In the genomic region with DNA sequence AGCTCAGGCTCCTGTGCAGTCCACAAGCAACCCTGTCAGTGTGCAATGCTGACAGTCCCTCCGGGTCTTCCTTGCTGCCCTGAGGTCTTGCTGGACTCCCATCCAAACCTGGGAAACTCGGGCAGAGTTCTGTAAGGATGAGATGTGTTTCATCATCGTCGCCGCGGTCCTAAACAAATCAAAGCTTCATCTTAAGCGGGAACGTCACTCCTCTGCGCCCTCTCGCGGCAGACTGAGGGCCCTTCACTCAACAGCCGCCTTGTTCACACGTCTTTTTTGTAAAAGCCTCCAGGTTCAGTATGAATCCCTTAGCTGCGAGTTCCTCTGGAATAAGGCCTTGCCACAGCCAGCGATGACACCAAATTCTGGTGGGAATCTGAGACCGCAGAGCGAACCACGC, we compare ENCODE assay signal across 8 mouse cellular contexts. TPM values are rescaled to one million over a fixed set of nuclear protein-coding genes. Genes with fewer than 3 reads are reported as not detected.
DNase-seq lines count a peak whose midpoint lies in the region; ATAC-seq and TF ChIP-seq lines count a peak whose summit lies in the region.

No protein-coding gene starts in this region.

- TF ChIP-seq POLR2A in limb, embryonic 14.5 days (IDR thresholded peaks at IDR 0.05; ENCODE audit: borderline replicate concordance, extremely low read depth, insufficient read depth, insufficient read length): no peak
- no peak for TF ChIP-seq POLR2A in myocyte (IDR thresholded peaks at IDR 0.05; ENCODE audit: insufficient read length, low read depth)

- H3K79me2 ChIP-seq in myocyte (ENCODE audit: control insufficient read depth, insufficient read depth): no peaks in the 10 kb centered on the region

- H3K4me2 ChIP-seq in embryonic facial prominence, embryonic 13.5 days: peak overlapping the region; percentile 68
- H3K4me2 ChIP-seq in kidney, embryonic 14.5 days (replicated peaks; ENCODE audit: low read depth, low read length): peak overlapping the region; percentile 50
- peak overlapping the region; percentile 59 for H3K4me2 ChIP-seq in limb, embryonic 14.5 days (replicated peaks; ENCODE audit: low read depth, low read length, severe bottlenecking)
- peak overlapping the region; percentile 68 for H3K4me2 ChIP-seq in myocyte (ENCODE audit: low read depth)

- WGBS in embryonic facial prominence, embryonic 13.5 days: 6% methylated on average over 18 of the region's 18 CpGs
- 6% methylated on average over 18 of the region's 18 CpGs for WGBS in heart, embryonic 10.5 days
- 4% methylated on average over 18 of the region's 18 CpGs for WGBS in kidney, embryonic 14.5 days
- WGBS in limb, embryonic 14.5 days: 3% methylated on average over 18 of the region's 18 CpGs

- no peak overlapping the region for H3ac ChIP-seq in myocyte (ENCODE audit: control insufficient read depth, insufficient read length)

- H3K4me1 ChIP-seq in embryonic facial prominence, embryonic 13.5 days: peaks cover 4% of the 10 kb centered on the region
- H3K4me1 ChIP-seq in heart, embryonic 10.5 days: peaks cover 7% of the 10 kb centered on the region; the same call in 1 of the 2 replicates
- no peaks in the 10 kb centered on the region for H3K4me1 ChIP-seq in kidney, embryonic 14.5 days (ENCODE audit: control insufficient read depth, insufficient read depth, low read length)
- peaks cover 4% of the 10 kb centered on the region; the same call in 1 of the 2 replicates for H3K4me1 ChIP-seq in limb, embryonic 14.5 days (ENCODE audit: control insufficient read depth, insufficient read depth, low read length)

- DNase-seq in 3T3-L1 (ENCODE audit: low read depth, low spot score): peak; percentile 51
- DNase-seq in adrenal gland, postnatal 25 days: peak; percentile 73
- peak; percentile 83 for DNase-seq in heart, embryonic 10.5 days (ENCODE audit: low spot score)
- peak; percentile 86 for DNase-seq in limb, embryonic 14.5 days (ENCODE audit: low spot score)
- DNase-seq in splenic B cell, adult 2 months (ENCODE audit: low read depth, low spot score): peak; percentile 88

- peak overlapping the region; percentile 37 for H3K4me3 ChIP-seq in embryonic facial prominence, embryonic 13.5 days
- H3K4me3 ChIP-seq in heart, embryonic 10.5 days: peak overlapping the region; percentile 49
- H3K4me3 ChIP-seq in kidney, embryonic 14.5 days (ENCODE audit: low read length): peak overlapping the region; percentile 28; the same call in 1 of the 2 replicates
- H3K4me3 ChIP-seq in limb, embryonic 14.5 days (replicated peaks; ENCODE audit: low read length): peak overlapping the region; percentile 25
- no peak overlapping the region for H3K4me3 ChIP-seq in myocyte

- no peaks in the 10 kb centered on the region for H3K9me3 ChIP-seq in embryonic facial prominence, embryonic 13.5 days
- no peaks in the 10 kb centered on the region for H3K9me3 ChIP-seq in heart, embryonic 10.5 days
- no peaks in the 10 kb centered on the region for H3K9me3 ChIP-seq in kidney, embryonic 14.5 days (ENCODE audit: control insufficient read depth, low read length)
- H3K9me3 ChIP-seq in limb, embryonic 14.5 days (ENCODE audit: control insufficient read depth, low read length): no peaks in the 10 kb centered on the region

- no peak overlapping the region for H3K27ac ChIP-seq in embryonic facial prominence, embryonic 13.5 days
- peak overlapping the region; percentile 38; the same call in 1 of the 2 replicates for H3K27ac ChIP-seq in heart, embryonic 10.5 days
- no peak overlapping the region for H3K27ac ChIP-seq in kidney, embryonic 14.5 days (ENCODE audit: low read depth, low read length)
- no peak overlapping the region for H3K27ac ChIP-seq in limb, embryonic 14.5 days (replicated peaks; ENCODE audit: low read depth, low read length)

- peaks cover 8% of the 10 kb centered on the region; the same call in 1 of the 2 replicates for H3K27me3 ChIP-seq in embryonic facial prominence, embryonic 13.5 days
- H3K27me3 ChIP-seq in heart, embryonic 10.5 days (ENCODE audit: insufficient read depth, poor library complexity, severe bottlenecking): peaks cover 50% of the 10 kb centered on the region
- H3K27me3 ChIP-seq in kidney, embryonic 14.5 days (ENCODE audit: control insufficient read depth, insufficient read depth, low read length): 0 out of 2 replicates have a peak, but pooled peaks cover 6% of the 10 kb centered on the region
- H3K27me3 ChIP-seq in limb, embryonic 14.5 days (ENCODE audit: control insufficient read depth, insufficient read depth, low read length): no peaks in the 10 kb centered on the region
- peaks cover 5% of the 10 kb centered on the region for H3K27me3 ChIP-seq in myocyte (ENCODE audit: control insufficient read depth, insufficient read depth, insufficient read length)
- H3K27me3 ChIP-seq in splenic B cell, adult 2 months (ENCODE audit: control insufficient read depth, insufficient read depth, low read length, poor library complexity, severe bottlenecking): no peaks in the 10 kb centered on the region

- no peak for ATAC-seq in embryonic facial prominence, embryonic 13.5 days (ENCODE audit: insufficient number of reproducible peaks, insufficient read depth, low FRiP score, low TSS enrichment, low read depth)
- peak; percentile 20; the same call in 1 of the 2 replicates for ATAC-seq in kidney, embryonic 14.5 days (ENCODE audit: low FRiP score, low TSS enrichment)
- ATAC-seq in limb, embryonic 14.5 days (ENCODE audit: low FRiP score, low read depth): peak; percentile 50; the same call in 1 of the 2 replicates

- peak overlapping the region; percentile 66 for H3K9ac ChIP-seq in embryonic facial prominence, embryonic 13.5 days
- H3K9ac ChIP-seq in kidney, embryonic 14.5 days (ENCODE audit: low read depth, low read length): no peak overlapping the region
- H3K9ac ChIP-seq in limb, embryonic 14.5 days (ENCODE audit: low read depth, low read length, severe bottlenecking): peak overlapping the region; percentile 43

- H3K36me3 ChIP-seq in embryonic facial prominence, embryonic 13.5 days: no peaks in the 10 kb centered on the region
- no peaks in the 10 kb centered on the region for H3K36me3 ChIP-seq in heart, embryonic 10.5 days
- no peaks in the 10 kb centered on the region for H3K36me3 ChIP-seq in kidney, embryonic 14.5 days (ENCODE audit: control insufficient read depth, insufficient read depth, low read length)
- H3K36me3 ChIP-seq in limb, embryonic 14.5 days (ENCODE audit: control insufficient read depth, insufficient read depth, low read length): no peaks in the 10 kb centered on the region
- no peaks in the 10 kb centered on the region for H3K36me3 ChIP-seq in myocyte (ENCODE audit: control insufficient read depth, insufficient read depth)
- H3K36me3 ChIP-seq in splenic B cell, adult 2 months (ENCODE audit: control insufficient read depth, insufficient read depth, low read length, poor library complexity, severe bottlenecking): no peaks in the 10 kb centered on the region

TF ChIP-seq in myocyte, 11 proteins besides CTCF, POLR2A, EP300 and RAD21:
- TF ChIP-seq MYOD1 (IDR thresholded peaks at IDR 0.05; ENCODE audit: control insufficient read depth in 1 of 3, insufficient read length in 2 of 3, low read depth in 2 of 3): no peak
- TF ChIP-seq E2F4 (IDR thresholded peaks at IDR 0.05; ENCODE audit: insufficient read depth): no peak
- no peak for TF ChIP-seq TCF3 (IDR thresholded peaks at IDR 0.05; ENCODE audit: insufficient read length, low read depth)
- peak; percentile 63; the same call in 1 of the 2 replicates for TF ChIP-seq CEBPB (IDR thresholded peaks at IDR 0.05; ENCODE audit: insufficient read depth, poor library complexity, severe bottlenecking)
- TF ChIP-seq MYOG (IDR thresholded peaks at IDR 0.05; ENCODE audit: control insufficient read depth in 1 of 3, insufficient read depth in 1 of 3, insufficient read length in 2 of 3, low read depth in 2 of 3): no peak
- TF ChIP-seq REST (IDR thresholded peaks at IDR 0.05; ENCODE audit: insufficient read depth, insufficient read length): no peak

RNA-seq across cellular contexts. Expression of a gene that starts 0.8 kb away (rescaled TPM):
- total RNA-seq in adrenal gland, postnatal 25 days (2021): 0.09 TPM in 1 of 2 replicates, not detected in the other
- 0.51 and 0.56 TPM in 2 replicates for polyA plus RNA-seq in embryonic facial prominence, embryonic 13.5 days (2015; fragmentation: Nextera tagmentation; extraction: Ambion mirVana)
- polyA plus RNA-seq in heart, embryonic 10.5 days (2016; fragmentation: Nextera tagmentation; extraction: Ambion mirVana): not detected in 2 replicates
- polyA plus RNA-seq in kidney, embryonic 14.5 days (2014; fragmentation: Nextera tagmentation; extraction: Ambion mirVana): not detected in 2 replicates
- polyA plus RNA-seq in limb, embryonic 14.5 days (2012; rRNA removed): 0.12 and 0.13 TPM in 2 replicates
- 0.08 and 0.36 TPM in 2 replicates for polyA plus RNA-seq in limb, embryonic 14.5 days (2014; fragmentation: Nextera tagmentation; extraction: Ambion mirVana)
- 0.25 TPM for polyA plus RNA-seq in myocyte (2012; fragmentation: generic; extraction: Trizol)

RNA-seq across cellular contexts. Expression of a gene that starts 5.8 kb away (rescaled TPM):
- total RNA-seq in adrenal gland, postnatal 25 days (2021): not detected in 2 replicates
- 0.45 TPM in 1 of 2 replicates, not detected in the other for polyA plus RNA-seq in embryonic facial prominence, embryonic 13.5 days (2015; fragmentation: Nextera tagmentation; extraction: Ambion mirVana)
- polyA plus RNA-seq in heart, embryonic 10.5 days (2016; fragmentation: Nextera tagmentation; extraction: Ambion mirVana): not detected in 2 replicates
- not detected in 2 replicates for polyA plus RNA-seq in kidney, embryonic 14.5 days (2014; fragmentation: Nextera tagmentation; extraction: Ambion mirVana)
- polyA plus RNA-seq in limb, embryonic 14.5 days (2012; rRNA removed): not detected in 2 replicates
- polyA plus RNA-seq in limb, embryonic 14.5 days (2014; fragmentation: Nextera tagmentation; extraction: Ambion mirVana): not detected in 2 replicates
- not detected for polyA plus RNA-seq in myocyte (2012; fragmentation: generic; extraction: Trizol)

RNA-seq across cellular contexts. Expression of a gene that starts 36.0 kb away (rescaled TPM):
- 35.7 and 47.5 TPM in 2 replicates for total RNA-seq in adrenal gland, postnatal 25 days (2021)
- polyA plus RNA-seq in embryonic facial prominence, embryonic 13.5 days (2015; fragmentation: Nextera tagmentation; extraction: Ambion mirVana): 103 TPM in 2 replicates
- 58.7 and 77.1 TPM in 2 replicates for polyA plus RNA-seq in heart, embryonic 10.5 days (2016; fragmentation: Nextera tagmentation; extraction: Ambion mirVana)
- polyA plus RNA-seq in kidney, embryonic 14.5 days (2014; fragmentation: Nextera tagmentation; extraction: Ambion mirVana): 128 and 143 TPM in 2 replicates
- polyA plus RNA-seq in limb, embryonic 14.5 days (2012; rRNA removed): 76.7 and 80.3 TPM in 2 replicates
- polyA plus RNA-seq in limb, embryonic 14.5 days (2014; fragmentation: Nextera tagmentation; extraction: Ambion mirVana): 95.9 and 98.3 TPM in 2 replicates
- polyA plus RNA-seq in myocyte (2012; fragmentation: generic; extraction: Trizol): 31.4 TPM

RNA-seq across cellular contexts. Expression of a gene that starts 37.5 kb away (rescaled TPM):
- total RNA-seq in adrenal gland, postnatal 25 days (2021): 10.7 and 18.9 TPM in 2 replicates
- polyA plus RNA-seq in embryonic facial prominence, embryonic 13.5 days (2015; fragmentation: Nextera tagmentation; extraction: Ambion mirVana): 3.0 and 4.0 TPM in 2 replicates
- 1.1 and 1.7 TPM in 2 replicates for polyA plus RNA-seq in heart, embryonic 10.5 days (2016; fragmentation: Nextera tagmentation; extraction: Ambion mirVana)
- polyA plus RNA-seq in kidney, embryonic 14.5 days (2014; fragmentation: Nextera tagmentation; extraction: Ambion mirVana): 2.2 and 4.0 TPM in 2 replicates
- polyA plus RNA-seq in limb, embryonic 14.5 days (2012; rRNA removed): 1.6 and 2.0 TPM in 2 replicates
- polyA plus RNA-seq in limb, embryonic 14.5 days (2014; fragmentation: Nextera tagmentation; extraction: Ambion mirVana): 1.7 and 1.9 TPM in 2 replicates
- polyA plus RNA-seq in myocyte (2012; fragmentation: generic; extraction: Trizol): 2.1 TPM
